Mouse (Mus musculus) liver, adult (tissue): ENCODE results near the gene Saa1.
"Not testable (repeated sequence)": the region's sequence is repeated elsewhere in the genome, so short reads cannot be mapped to it uniquely, and the experiment has no call there.

Experiments used
- GATA4 ChIP-seq: IDR thresholded peaks from 2 replicates; pipeline ENCODE4 v1.6.1; 2014; ENCODE audit warnings: mild to moderate bottlenecking, low read length; ENCODE audit not compliant: insufficient replicate concordance

Saa1 gene

GRCm38 (mm10) chr7:46742880-46743279 is at the start of gene Saa1:
Gene Saa1 (minus strand): TSS chr7:46742980.
- not testable (repeated sequence) for TF ChIP-seq GATA4

DNA sequence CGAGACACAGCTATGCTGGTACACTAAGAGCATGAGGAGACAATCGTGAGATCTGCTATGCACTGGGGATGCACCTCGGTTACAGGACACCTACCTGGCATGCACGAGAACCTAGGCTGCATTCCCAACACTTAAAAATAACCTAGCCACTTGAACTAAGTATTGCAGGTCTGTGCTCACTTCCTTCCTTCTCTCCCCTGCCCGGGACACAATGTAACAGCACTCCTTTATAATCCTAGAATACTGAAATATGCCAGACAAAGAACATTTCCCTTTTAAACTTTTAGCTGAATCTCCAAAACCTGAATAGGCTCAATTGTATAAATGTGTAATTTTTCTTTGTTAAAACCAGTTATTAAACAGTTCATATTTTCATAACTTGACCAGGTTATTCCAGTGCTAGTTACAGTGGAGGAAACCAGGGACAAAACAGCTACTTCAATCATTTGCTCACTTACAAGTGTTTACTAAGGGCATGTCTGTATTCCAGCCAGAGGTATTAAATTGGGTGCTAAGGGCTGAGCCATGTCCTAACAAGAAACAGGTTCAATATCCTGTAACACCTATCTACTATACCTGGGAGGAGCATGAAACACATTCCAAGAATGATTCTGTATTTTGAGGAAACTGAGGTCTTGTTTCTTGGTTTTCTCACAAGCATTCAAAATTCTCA is 46.5 kb upstream of the Saa1 start:
- TF ChIP-seq GATA4: no peak

GRCm38 (mm10) chr7:46770706-46771105 is 27.9 kb upstream of the Saa1 start:
- TF ChIP-seq GATA4: no peak

DNA sequence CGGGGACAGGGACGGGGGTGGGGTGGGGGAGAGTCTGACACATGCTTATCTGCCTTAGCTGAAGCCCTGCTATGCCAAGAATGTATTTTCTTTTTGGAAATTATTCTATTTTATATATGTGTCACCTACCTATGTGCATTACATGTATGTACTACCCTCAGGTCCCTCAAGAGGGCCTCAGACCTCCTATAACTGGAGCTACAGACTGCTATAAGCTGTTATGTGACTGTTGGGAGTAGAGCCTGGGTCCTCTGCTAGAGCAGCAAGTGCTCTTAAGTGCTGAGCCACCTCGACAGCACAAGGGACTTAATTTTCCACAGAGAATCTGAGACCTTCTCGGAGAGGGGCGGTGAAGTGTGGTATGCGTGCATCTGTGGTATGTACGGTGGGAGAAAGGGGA is 25.7 kb upstream of the Saa1 start:
- no peak for TF ChIP-seq GATA4

DNA sequence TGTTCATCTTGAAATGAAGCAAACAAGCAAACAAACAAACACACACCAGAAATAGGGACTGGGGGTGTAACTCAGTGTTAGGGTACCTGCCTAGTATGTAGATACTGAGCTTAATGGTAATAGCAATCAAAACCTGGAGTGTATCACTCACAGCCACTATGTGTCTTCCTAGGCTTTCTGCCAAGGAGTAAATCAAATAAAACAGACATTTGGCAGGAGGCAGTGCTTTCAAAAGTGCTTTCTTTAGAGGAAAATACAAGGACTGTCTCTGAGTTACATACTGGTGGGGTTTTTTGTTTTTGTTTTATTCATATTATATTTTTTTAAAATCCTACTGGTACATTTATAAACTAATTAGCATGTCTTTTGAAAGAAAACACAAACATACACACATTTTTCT is 24.6 kb upstream of the Saa1 start:
- no peak for TF ChIP-seq GATA4

DNA sequence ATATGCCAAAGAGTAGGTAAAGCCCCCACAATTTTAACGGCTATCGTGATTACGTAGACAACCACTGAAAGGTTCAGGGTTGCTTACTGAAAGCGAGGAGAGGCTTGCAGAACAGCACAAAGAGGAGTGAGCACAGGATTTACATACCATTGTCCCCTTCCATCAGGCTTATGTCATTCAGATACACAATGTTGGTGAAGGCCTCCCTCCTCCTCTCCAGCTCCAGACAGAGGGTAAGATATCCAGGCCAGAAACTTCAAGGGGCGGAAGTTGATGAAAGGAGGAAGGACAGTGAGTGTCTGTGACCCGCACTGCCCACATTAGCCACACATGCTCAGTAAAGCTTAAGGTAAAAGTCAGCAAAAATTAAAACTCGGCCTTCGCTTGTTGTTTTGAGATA is 21.9 kb upstream of the Saa1 start:
- TF ChIP-seq GATA4: no peak

DNA sequence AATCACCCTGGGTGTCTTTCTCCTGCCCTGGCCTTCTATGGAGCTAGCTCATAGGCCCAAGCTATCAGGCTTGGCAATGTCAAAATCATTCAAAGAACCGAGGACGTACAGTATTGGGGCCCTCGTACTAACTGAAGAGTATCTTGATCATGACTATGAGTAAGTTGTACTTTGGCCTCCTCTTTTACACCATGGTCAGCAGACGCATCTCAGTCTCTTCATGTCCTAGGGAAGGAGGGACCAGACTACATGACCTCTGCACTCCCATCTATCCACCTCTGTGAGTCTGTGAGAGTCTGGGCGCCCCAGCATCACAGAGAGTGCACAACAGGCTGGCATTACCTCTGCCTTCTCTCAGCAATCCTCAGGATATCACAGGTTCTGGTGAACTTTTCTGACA is 19.8 kb upstream of the Saa1 start:
- TF ChIP-seq GATA4: no peak

DNA sequence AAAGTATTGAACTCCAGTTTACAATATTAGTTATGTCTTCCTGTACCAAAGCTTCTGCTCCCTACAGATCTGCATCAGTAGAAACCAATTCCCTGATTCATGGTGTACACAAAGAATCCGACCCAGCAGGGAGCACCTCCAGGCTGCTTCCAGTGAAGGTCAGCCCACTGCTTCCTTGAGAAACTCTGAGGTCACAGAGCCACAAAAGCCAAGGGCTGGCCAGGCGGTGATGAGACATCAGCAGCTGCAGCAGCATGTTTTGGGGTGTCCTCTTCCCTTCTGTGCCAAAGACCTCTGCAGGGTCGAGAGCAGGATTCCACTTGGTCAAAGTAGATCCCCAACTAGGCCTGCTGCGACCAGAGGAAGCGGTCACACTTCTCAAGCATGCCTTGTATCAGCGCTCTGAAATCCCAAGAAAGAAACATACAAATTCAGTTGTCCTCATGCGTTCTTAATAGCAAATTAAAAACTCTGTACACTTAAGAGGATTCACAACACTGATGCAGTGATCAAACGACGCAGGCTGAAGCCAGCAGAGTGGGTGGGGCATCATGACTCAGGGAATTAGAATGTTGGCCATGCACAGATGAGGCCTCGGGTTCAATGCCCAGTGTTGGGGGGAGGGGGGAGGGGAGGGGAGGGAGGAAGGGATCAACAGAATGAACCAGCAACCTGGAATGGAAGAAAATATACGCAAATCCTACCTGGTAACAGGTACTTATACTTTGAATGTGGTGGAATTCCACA is 18.4 kb upstream of the Saa1 start:
- TF ChIP-seq GATA4: no peak

DNA sequence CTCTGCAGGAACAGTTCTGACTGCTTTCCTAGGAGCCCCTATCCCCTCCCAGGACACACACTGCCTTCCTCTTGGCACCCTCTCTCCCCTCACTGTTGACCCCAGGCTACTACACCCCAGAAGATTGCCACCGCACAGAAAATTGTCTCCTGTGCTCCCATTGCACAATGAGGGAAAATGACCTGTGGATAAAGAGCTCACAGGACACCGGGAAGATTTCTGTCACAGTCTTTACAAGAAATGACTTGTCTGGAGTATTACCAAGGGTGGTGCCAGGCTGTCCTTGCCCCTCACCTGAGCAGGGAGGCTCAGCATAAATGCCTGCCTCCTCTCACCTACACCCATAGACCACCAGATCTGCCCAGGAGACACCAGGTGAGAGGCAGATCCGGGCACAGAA is 8.7 kb upstream of the Saa1 start, which contains the start of gene Saa2:
Gene Saa2, plus strand, starts transcription at position 301 of the 400 bp plus-strand sequence.
- TF ChIP-seq GATA4: no peak

DNA sequence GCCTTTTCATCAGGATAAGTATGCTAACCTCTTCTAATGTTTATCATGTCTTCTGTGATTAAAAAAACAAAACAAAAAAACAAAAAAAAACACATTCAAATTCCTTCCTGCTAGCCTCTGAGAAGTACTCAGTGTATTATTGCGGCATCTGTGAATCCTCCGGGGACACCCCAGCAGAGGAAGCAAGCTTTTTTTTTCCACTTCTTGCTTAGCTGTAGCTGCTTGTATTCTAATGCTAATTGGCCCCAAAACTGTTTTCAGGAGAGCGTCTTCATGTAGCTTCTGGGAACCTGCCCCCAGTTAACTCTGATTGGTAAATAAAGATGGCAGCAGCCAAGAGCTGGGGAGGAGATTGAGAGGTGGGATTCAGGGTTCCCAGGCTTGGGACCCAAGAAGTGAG is 5.7 kb upstream of the Saa1 start:
- TF ChIP-seq GATA4: no peak

DNA sequence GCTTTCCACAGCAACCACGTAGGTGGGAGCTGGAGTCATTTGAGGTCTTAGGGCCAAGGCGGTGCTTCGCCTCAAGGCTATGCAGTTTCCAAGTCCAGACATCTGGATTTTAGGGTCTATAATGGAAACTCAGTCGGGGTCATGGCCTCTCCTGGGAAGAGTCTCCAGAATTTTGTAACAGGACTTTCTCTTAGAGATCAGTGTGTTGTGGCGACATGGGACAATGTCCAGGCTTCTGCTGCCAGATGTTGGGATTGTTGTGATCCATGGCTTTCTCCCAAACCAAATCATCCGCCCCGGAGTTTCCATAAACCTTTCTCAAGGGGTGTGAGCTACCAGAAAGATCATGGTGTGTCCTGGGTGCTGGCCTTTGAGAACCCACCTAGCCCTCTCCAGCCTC is 3.6 kb upstream of the Saa1 start:
- TF ChIP-seq GATA4: no peak

- TF ChIP-seq GATA4: no peak
Observed at GRCm38 (mm10) chr7:46745816-46746215, 3.0 kb upstream of the Saa1 start.

- TF ChIP-seq GATA4: no peak
Observed at GRCm38 (mm10) chr7:46738561-46739460, 4.0 kb downstream of the Saa1 start.

DNA sequence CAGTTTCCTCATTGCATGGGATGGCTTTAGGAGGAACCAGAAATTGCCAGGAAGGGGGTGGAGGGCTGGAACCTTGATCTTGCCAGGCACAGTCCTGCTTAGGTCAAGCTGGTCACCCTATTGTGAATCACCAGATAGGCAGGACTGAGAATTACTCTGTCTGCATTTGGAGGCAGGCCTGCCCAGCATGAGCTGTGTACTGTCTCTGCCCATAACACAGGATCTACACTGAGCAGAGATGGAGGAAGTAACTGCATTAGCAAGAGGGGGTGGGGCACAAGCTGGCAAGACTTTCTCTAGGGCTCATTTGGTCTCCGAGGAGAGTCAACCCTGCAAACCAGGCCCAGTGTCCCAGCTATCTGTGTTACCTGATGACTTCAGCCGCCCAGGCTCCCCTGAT is 7.8 kb downstream of the Saa1 start:
- TF ChIP-seq GATA4: no peak

- TF ChIP-seq GATA4: no peak
Observed at GRCm38 (mm10) chr7:46732458-46732857, 10.3 kb downstream of the Saa1 start, which contains the start of gene Saa4. Gene Saa4 (minus strand): TSS chr7:46732603.

DNA sequence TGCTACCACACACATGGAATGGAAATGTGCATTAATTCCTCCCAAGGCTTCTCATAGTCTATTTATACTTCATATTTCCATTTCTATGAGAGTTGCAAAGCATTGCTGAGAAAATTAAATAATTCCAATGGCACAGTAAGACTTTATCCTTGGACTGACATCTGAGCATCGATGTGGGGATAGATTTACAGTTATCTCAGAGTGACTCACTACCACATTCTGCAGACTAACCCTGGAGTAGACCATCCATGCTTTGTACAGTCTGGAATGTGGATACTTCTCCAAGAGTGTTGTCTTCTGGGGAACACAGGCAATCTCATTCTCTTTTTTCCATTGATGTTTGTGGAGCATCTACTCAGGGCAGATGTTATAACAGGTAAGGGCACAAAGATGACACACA is 15.2 kb downstream of the Saa1 start:
- no peak for TF ChIP-seq GATA4

DNA sequence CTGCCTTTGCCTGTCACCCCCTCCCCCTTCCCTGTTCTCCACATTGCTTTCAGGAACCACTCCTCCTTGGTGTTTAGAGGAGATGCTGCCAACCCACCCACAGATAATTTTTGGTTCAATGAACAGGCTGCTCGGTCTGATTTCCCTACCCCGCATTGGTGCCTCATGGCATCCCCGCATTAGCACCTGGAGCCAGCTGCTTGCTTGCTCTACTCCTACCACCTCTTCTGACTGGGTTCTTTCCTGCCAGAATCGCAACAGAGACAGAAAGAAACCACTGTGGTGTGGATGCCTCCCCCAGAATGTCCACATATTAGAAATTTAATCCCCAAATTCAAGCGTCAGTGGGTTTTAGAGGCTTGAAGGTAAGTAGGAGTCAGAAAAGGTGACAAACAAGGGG is 18.4 kb downstream of the Saa1 start:
- no peak for TF ChIP-seq GATA4
